Mouse (Mus musculus) kidney, adult 2 months (tissue): ENCODE data around the gene Il6. TPM values are rescaled to one million over a fixed set of nuclear protein-coding genes. Genes with fewer than 3 reads are reported as not detected.

Experiments
- DNase-seq: peaks from one replicate; pipeline ENCODE4 v3.0.0; 2021
- H3K27ac ChIP-seq: fragments of 200-500 bp; 2 replicates; pipeline ENCODE4 v1.5.1; 2012; ENCODE audit warnings: low read depth, low read length, control low read depth, inconsistent platforms; ENCODE audit not compliant: insufficient read depth
- H3K27me3 ChIP-seq: fragments of 200-500 bp; replicated peaks from 2 replicates; pipeline ENCODE4 v1.6.1; 2012; ENCODE audit warnings: mild to moderate bottlenecking, moderate library complexity, low read length, inconsistent platforms; ENCODE audit not compliant: control insufficient read depth, insufficient read depth
- H3K36me3 ChIP-seq: fragments of 200-500 bp; 2 replicates; pipeline ENCODE4 v1.6.1; 2012; ENCODE audit warnings: mild to moderate bottlenecking, moderate library complexity, low read length, inconsistent platforms; ENCODE audit not compliant: control insufficient read depth, insufficient read depth
- H3K4me1 ChIP-seq: fragments of 200-500 bp; 2 replicates; pipeline ENCODE4 v1.6.1; 2011; ENCODE audit warnings: low read length; ENCODE audit not compliant: control insufficient read depth, insufficient read depth
- H3K4me3 ChIP-seq: fragments of 200-500 bp; 2 replicates; pipeline ENCODE4 v1.5.1; 2011; ENCODE audit warnings: mild to moderate bottlenecking, low read depth, low read length, control low read depth; ENCODE audit not compliant: insufficient read depth
- CTCF ChIP-seq: fragments of 200-500 bp; conservative IDR thresholded peaks from 2 replicates; pipeline ENCODE4 v1.5.1; 2011; ENCODE audit warnings: low read depth, mild to moderate bottlenecking, control low read depth, low read length, moderate library complexity, mixed read lengths; ENCODE audit not compliant: insufficient read depth, insufficient read length
- POLR2A ChIP-seq: fragments of 200-500 bp; IDR thresholded peaks from one replicate; pipeline ENCODE4 v1.6.1; 2011; ENCODE audit warnings: low read depth, low read length, control low read depth
- WGBS: fragments of 180-500 bp; shearing (Covaris S2); methylation state at CpG from one replicate; pipeline ENCODE4 v1.1.7; 2018; 5-methylcytosine and 5-hydroxymethylcytosine counted together
- polyA plus RNA-seq: library from polyadenylated mRNA; depleted of rRNA; stranded (reverse); fragments of >200 nt; gene quantifications from 2 replicates; pipeline ENCODE4 v1.2.3, GENCODE M21; 2012; rRNA removed

Gene Il6
- not detected in 2 replicates for polyA plus RNA-seq

DNA sequence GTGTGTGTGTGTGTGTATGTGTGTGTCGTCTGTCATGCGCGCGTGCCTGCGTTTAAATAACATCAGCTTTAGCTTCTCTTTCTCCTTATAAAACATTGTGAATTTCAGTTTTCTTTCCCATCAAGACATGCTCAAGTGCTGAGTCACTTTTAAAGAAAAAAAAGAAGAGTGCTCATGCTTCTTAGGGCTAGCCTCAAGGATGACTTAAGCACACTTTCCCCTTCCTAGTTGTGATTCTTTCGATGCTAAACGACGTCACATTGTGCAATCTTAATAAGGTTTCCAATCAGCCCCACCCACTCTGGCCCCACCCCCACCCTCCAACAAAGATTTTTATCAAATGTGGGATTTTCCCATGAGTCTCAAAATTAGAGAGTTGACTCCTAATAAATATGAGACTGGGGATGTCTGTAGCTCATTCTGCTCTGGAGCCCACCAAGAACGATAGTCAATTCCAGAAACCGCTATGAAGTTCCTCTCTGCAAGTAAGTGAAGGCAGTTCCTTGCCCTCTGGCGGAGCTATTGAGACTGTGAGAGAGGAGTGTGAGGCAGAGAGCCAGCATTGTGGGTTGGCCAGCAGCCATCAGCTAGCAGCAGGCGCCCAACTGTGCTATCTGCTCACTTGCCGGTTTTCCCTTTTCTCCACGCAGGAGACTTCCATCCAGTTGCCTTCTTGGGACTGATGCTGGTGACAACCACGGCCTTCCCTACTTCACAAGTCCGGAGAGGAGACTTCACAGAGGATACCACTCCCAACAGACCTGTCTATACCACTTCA is at the start of gene Il6:
Gene Il6 (plus strand): TSS at position 389 of the 778 bp plus-strand sequence.
- Histone ChIP-seq H3K36me3 (no peaks in the 10 kb centered on the region), H3K4me3 (no peak within 1 kb of the TSS), H3K27me3 (no peaks in the 10 kb centered on the region), H3K4me1 (no peaks in the 10 kb centered on the region), H3K27ac (no peak within 1 kb of the TSS)
- WGBS = 50% methylated on average over 16 of the region's 16 CpGs
- peak; percentile 89 for DNase-seq
- no peak for TF ChIP-seq POLR2A
- TF ChIP-seq CTCF = peak; percentile 38; the same call in 1 of the 2 replicates

DNA sequence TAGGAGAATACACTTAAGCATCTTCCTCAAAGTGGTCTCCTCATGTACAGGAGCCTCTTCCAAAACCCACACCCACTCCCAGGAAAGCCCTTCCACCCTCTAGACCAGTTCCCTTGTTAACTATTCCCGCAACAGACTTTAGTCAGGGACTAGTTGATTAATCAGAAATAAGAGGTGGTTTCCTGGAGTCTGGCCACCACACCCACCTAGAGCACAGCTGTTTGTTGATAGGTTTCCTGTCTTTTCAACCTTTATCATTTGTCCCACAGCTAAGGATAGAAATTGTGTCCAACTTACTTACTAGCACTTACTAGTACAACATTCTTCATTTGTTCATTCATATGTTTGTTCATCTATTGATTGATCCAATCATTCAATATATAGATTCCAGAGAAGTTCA is 49.4 kb upstream of the Il6 start:
- no peaks in the 10 kb centered on the region for H3K4me1 ChIP-seq
- H3K27me3 ChIP-seq = no peaks in the 10 kb centered on the region
- DNase-seq = no peak
- H3K4me3 ChIP-seq = no peak overlapping the region
- H3K36me3 ChIP-seq = no peaks in the 10 kb centered on the region
- H3K27ac ChIP-seq = no peak overlapping the region
- WGBS = 77% methylated on average over 1 of the region's 1 CpGs
- TF ChIP-seq CTCF (no peak), POLR2A (no peak)

DNA sequence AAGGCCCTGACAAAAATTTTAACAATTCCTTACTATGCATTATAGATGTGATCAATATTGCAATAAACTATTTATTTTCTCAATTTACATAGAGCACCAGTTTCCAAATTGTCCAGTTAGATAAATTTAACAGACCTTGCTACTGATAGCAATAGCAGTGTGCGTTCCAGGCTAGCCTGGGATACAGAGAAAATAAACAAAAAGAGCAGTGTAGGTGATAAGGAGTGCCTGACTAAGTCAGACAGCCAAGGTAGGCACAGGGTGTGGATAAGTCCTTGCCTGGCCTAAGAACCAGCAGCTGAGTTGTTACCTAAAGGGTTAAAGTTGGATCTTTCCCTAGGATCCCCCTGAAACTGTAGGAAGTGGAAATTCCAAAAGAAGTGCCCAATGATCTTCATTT is 42.7 kb upstream of the Il6 start:
- 81% methylated on average over 1 of the region's 1 CpGs for WGBS

DNA sequence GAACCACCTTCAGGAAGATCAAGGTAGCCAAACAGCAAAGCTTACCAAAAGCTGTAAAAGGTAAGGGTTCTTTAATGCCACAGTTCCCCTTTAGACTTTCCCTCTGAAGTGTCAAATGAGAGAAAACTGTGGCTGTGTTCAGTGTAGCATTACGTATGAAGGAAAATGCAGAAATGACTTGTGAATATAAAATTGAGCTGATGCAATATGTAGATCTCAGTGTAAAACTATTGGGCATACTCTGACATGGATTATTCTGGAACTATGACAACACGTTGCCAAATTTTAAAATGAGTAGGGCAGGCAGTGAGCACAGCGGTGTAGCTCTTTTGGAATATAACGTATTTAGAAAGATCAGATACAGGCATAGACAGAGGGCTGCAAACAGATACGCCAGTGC is 40.1 kb upstream of the Il6 start:
- Histone ChIP-seq H3K27me3 (no peaks in the 10 kb centered on the region), H3K4me3 (no peak overlapping the region), H3K27ac (no peak overlapping the region), H3K36me3 (no peaks in the 10 kb centered on the region), H3K4me1 (no peaks in the 10 kb centered on the region)
- WGBS = 88% methylated on average over 5 of the region's 5 CpGs
- TF ChIP-seq CTCF (no peak), POLR2A (no peak)
- no peak for DNase-seq

More for the DNA sequence above, 42.7 kb upstream of the Il6 start:
- Histone ChIP-seq H3K36me3 (no peaks in the 10 kb centered on the region), H3K27ac (no peak overlapping the region), H3K27me3 (no peaks in the 10 kb centered on the region), H3K4me1 (no peaks in the 10 kb centered on the region), H3K4me3 (no peak overlapping the region)
- TF ChIP-seq POLR2A (no peak), CTCF (no peak)
- DNase-seq = no peak

DNA sequence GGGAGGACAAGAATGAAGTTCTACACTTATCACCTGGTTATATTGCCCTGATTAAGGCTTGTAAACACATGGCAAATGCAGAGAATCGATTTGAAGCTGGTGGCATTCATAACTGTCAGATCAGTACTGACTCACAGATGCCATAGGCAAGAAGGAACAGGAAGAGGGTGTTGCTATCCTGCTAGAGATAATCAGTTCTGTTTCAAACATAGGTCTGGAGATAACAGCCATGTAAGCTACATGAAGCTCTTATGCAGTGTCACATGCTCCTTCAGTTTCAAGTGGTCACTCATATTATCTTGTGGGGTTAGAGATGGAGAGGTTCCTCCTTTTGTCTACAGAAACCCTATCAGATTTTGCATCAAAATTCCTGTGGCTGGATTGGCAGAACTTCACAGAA is 39.4 kb upstream of the Il6 start:
- 54% methylated on average over 1 of the region's 1 CpGs for whole genome bisulfite sequencing
- DNase-seq = no peak
- H3K36me3 ChIP-seq = no peaks in the 10 kb centered on the region
- no peaks in the 10 kb centered on the region for H3K4me1 ChIP-seq
- TF ChIP-seq CTCF = no peak
- TF ChIP-seq POLR2A = no peak
- no peak overlapping the region for H3K27ac ChIP-seq
- no peak overlapping the region for H3K4me3 ChIP-seq
- no peaks in the 10 kb centered on the region for H3K27me3 ChIP-seq

DNA sequence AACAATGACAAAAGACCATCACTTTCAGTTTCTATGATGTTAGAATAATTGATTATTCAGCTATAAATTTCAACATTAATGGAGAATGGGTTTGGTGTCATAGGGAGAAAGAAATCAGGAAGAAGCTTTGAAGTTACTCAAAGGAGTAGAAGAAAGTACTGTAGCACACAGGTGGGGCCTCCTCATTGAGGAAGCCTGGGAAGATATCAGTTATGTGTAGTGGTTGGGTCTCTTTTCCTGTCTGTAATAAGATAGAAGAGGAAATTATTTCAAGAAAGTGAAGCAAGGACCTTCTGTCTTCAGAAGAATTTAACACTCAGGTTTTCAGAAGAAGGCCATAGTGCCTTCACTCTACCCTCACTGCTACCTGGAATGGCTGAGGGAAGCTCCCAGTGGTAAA is 38.8 kb upstream of the Il6 start:
- Histone ChIP-seq H3K36me3 (no peaks in the 10 kb centered on the region), H3K4me3 (no peak overlapping the region), H3K27me3 (no peaks in the 10 kb centered on the region), H3K4me1 (no peaks in the 10 kb centered on the region), H3K27ac (no peak overlapping the region)
- TF ChIP-seq POLR2A = no peak
- no peak for TF ChIP-seq CTCF
- no peak for DNase-seq

DNA sequence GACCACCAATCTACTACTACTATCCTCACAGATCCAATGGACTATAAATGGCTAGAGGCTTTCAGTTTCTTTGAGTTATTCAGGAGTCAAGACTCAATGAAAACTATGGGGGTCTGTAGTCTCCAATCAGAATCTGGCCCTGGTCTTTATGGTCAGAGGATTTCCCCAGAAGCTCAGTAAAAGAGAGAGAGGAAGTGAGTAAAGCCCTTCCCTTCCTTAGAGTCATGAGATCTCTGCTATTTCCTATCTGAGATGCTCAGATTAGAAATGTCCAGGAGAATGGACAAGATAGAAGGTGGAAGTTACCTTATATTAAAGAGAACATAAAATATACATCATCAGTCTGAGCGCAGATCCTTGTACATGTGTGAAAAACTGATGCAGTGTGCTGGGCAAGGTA is 19.3 kb upstream of the Il6 start:
- H3K4me3 ChIP-seq = no peak overlapping the region
- no peaks in the 10 kb centered on the region for H3K36me3 ChIP-seq
- WGBS = 86% methylated on average over 1 of the region's 1 CpGs
- no peaks in the 10 kb centered on the region for H3K4me1 ChIP-seq
- DNase-seq = no peak
- TF ChIP-seq CTCF (no peak), POLR2A (no peak)
- H3K27me3 ChIP-seq = no peaks in the 10 kb centered on the region
- H3K27ac ChIP-seq = no peak overlapping the region
